Mouse (Mus musculus): ENCODE results near the gene Capn1.

Capn1 gene

DNA sequence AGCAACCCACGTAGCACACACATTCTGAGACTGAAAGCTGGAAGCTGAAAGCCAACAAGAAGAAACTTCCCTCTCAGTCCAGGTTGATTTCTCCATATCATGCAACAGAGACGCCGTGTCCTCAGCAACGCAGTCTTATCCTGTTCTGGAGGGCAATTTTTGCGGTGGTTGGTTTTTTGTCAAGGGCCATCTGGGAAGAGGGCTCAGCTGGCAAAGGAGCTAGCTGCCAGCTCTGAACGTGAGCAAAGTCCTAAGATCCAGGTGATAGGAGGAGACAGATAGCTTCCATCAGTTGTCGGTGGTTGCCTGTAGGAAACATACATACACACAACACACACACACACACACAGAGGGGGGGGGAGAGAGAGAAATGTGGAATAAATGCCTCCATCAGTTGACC, 22.6 kb upstream of the Capn1 start:
- no peak for DNase-seq (ENCODE audit: low spot score)

DNA sequence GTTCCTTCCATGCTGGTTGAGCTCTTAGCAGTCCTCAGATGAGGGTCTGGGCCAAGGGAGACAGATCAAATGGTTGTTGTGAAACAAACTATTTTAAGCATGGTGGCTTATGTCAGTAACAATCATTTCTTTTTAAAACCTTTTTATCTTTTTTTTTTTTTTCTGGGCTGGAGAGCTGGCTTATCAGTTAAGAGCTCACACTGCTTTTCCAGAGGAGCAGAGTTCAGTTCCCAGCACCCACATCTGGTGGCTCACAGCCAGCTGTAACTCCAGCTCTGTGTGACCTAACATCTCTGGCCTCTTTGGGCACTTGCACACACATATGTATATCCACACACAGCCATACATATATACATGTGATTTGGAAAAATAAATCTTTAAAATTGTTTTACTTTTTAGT, 22.0 kb upstream of the Capn1 start:
- no peak for DNase-seq (ENCODE audit: low spot score)

DNA sequence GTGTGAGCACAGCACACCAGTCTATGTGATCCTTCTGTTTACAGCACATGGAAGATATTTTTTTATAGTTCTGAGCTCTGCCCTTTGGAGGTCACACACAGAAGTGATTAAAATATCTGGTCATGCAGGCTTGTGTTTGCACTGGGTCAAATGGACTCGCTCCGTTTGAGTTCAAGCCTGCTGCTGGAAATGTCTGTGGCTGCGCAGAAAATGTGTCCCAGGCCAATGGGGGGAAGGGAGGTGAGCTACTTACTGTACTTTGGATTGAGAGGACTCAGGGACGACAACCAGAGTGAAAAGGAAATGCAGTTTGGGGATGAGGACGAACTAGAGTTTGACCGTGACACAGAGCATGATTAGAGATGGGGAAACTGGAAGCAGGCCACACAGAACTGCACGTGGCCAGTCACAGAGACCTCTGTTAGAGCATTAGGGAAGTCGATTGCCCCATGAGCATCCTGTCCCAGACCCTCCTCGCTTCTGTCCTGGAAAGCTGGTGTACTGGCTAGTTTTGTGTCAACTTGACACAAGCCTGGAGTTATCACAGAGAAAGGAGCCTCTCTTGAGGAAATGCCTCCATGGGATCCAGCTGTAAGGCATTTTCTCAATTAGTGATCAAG, 20.4 kb upstream of the Capn1 start:
- DNase-seq (ENCODE audit: low spot score), result no peak

DNA sequence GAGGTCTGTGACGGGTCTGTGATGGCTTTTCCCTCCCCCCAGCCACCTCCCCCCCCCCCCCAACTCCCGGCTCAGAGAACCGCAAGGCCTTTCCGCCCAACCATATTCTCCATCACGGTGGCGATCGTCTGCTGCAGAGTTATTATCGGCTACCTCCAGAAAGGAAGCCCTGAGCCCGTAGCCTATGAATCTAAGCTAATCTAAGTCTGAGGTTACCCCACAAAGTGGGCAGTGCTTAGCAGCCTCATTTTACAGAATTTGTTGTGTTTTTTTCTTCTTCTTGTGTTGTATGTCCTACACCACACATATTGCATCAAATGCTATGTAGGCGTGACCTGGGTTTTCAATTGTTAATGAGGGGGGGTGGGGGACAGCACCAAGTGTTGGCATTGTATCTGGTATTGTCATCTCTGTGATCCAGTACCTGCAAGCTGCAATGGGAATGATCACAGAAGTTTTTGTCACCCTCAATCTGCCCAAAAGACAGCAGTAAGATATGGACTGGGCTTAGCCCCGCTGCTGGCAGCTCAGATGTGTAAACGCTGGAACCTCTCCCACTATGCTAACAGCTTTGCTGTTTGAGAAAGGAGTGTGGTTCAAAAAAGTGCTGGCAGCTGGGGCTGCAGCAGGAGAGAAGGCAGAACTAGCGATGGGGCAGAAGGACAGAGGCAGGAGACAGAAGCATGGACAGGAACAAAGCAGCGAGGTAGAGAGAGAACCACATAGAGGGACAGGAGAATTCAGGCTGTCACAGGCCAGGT, 15.0 kb upstream of the Capn1 start:
- DNase-seq (ENCODE audit: low spot score), result no peak

GRCm38 (mm10) chr19:6029426-6029825, 13.7 kb upstream of the Capn1 start:
- DNase-seq (ENCODE audit: low spot score), result no peak

GRCm38 (mm10) chr19:6028991-6029390, 13.3 kb upstream of the Capn1 start:
- DNase-seq (ENCODE audit: low spot score), result no peak

- DNase-seq (ENCODE audit: low spot score), result no peak
Observed at GRCm38 (mm10) chr19:6023930-6024329, 8.2 kb upstream of the Capn1 start.

DNA sequence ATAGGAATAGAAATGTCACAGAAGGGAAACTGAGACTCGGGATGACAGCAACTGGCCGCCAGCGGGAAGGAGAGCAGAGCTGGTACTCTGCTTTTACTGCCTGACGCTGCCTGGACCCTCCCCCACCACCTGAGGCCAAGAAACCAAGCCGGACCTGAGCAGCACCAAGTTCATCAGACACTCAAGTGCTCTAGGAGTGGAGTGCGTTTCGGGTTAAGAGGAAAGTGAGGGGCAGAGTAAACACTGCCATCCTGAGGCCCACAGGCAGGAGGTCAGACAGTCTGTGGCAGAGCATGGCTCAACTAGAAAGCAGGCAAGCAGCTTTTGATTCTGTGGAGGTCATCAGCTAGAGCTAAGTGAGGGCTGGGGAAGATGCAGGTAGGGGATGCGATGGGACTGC, 7.4 kb upstream of the Capn1 start:
- DNase-seq (ENCODE audit: low spot score), result no peak

DNA sequence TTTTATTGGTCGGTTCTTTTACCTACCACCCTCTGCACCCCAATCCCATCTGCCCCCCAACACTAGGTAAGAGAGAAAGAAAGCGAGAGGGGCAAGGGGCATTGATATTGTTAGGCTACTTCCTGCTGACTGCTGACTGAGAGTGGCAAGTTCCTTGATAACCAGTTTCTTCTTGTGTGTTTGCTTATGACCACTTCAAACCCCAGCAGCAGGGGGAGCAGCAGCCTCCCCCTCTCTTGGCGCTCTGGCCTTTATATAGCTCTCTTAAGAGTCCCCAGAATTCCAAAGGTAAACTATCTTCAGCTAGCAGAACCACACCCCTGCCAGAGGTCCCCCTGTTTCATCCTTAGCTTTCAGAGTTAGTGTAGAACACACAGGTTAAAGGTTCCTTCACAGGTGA, 4.6 kb upstream of the Capn1 start:
- DNase-seq (ENCODE audit: low spot score), result no peak

- peak; percentile 90 for DNase-seq (ENCODE audit: low spot score)
Observed at GRCm38 (mm10) chr19:6018142-6019089, 2.7 kb upstream of the Capn1 start.

GRCm38 (mm10) chr19:6016532-6016931, 835 bp upstream of the Capn1 start:
- no peak for DNase-seq (ENCODE audit: low spot score)

DNA sequence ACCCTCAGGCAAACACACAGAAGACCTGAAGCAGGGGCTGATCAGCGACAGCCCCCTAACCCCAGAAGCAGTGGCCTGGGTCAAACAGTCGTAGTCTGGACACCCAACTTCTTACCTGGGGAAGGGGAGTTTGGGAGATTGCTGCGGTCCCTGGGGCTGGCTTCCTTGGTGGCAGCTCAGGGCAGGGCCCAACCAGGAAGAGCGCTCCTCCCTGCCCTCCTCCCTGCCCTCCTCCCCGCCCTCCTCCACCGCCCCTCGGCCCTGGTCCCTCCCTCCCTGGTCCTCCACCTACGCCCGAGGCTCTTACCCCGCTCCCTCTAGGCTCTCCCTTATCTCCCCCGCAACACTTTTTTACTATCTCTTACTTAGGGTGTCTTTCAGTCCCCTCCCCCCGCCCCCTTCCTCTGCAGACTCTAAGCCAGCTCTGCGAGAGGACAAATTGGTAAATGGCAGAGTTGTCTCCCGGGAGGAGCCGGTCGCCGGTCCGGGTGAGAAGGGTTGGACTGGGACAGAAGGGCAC, 646 bp downstream of the Capn1 start:
- DNase-seq (ENCODE audit: low spot score), result no peak

DNA sequence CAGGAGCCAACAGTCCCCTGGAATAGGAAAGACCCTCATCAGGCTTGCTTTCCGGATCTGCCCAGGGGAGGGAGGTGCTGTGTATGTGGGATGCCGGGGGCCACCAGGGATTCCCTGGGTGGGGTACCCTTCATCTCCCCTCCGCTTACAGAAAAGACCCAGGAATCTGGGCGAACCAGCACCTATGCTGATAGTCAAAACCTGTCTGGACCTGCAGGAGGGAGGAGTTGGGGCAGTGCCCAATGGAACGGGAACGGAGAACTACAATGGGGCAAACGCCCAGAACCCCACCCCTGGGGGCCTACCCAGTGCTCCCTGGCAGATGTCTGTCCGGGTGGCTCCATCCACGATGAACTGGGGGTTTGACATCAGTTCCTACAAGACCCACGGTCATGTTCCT, 2.0 kb downstream of the Capn1 start:
- DNase-seq (ENCODE audit: low spot score), result no peak

DNA sequence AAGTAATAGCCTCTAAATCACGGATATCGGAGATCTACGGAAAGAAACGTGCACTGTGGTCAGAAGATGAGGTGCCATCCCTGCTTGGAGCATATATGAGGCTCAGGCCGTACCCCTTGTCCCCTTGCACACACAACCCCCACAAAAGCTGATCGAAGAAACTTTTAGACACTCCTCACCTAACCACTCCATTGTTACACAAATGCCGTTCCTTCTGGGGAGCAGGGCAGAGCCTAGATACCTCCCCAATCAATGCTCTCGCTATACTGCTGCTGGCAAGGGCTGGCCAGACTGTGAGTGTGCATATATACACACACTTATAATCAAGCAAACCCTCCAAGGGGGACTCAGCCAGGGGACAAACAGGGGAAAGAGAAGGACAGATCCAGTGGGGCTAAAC, 6.6 kb downstream of the Capn1 start:
- DNase-seq (ENCODE audit: low spot score), result no peak

GRCm38 (mm10) chr19:6007013-6007412, 8.7 kb downstream of the Capn1 start:
- no peak for DNase-seq (ENCODE audit: low spot score)

- no peak for DNase-seq (ENCODE audit: low spot score)
Observed at GRCm38 (mm10) chr19:6005541-6005940, 10.2 kb downstream of the Capn1 start.

- no peak for DNase-seq (ENCODE audit: low spot score)
Observed at GRCm38 (mm10) chr19:5999969-6000368, 15.7 kb downstream of the Capn1 start.

DNA sequence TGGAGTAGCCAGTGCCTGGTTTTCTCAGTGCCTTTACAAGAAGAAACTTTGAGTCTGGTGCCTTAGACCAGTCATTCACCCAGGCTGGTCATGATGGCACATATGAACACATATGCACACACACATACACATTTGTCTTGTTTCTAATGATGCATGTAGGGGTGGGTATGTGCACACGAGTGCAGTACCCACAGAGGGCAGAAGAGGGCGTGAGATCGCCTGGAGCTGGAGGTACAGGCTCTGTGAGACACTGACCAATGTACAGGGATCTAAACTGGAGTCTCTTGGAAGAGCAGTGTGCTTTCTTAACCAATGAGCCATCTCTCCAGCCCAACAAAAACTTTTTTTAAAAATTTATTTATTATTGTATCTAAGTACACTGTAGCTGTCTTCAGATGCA, 17.5 kb downstream of the Capn1 start:
- DNase-seq (ENCODE audit: low spot score), result no peak

DNA sequence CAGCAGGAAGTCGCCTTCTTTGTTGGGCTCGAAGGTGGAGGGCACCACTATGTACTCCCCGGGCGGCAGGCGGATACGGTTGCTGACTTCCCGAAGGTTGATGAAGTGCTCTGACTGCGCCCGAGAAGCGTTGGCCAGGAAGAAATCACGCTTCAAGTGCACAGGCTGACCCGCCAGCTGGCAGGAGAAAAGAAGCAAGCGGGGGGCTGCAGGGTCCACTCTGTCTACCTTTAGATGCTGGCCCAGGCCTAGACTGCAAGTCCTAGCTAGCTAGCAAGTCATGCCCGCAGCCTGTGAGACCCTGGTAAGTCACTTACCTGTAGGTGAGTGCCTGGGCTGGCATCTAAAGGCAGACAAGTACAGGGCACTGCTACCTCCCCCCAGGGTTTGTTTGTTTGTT, 21.0 kb downstream of the Capn1 start:
- DNase-seq (ENCODE audit: low spot score), result no peak

DNA sequence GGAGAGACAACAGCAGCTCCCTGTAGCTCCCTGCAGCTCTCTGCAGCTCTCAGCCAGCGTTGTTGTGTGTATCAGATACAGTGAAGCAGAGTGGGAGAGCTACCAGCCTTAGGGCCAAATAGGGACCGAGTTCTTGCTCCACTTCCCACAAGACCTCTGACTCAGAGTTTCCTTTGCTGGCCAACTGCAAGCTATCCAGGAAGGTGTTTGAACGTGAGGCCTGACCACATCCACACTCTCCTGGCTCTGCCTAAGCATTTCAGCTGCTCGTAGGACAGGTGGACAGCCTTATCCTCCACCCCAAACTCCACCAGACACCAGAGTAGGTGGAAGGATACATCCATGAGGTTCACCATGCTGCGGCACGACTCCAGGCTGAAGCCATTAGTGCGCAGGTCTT, 23.7 kb downstream of the Capn1 start:
- no peak for DNase-seq (ENCODE audit: low spot score)

- no peak for DNase-seq (ENCODE audit: low spot score)
Observed at GRCm38 (mm10) chr19:5991467-5991866, 24.2 kb downstream of the Capn1 start.

DNA sequence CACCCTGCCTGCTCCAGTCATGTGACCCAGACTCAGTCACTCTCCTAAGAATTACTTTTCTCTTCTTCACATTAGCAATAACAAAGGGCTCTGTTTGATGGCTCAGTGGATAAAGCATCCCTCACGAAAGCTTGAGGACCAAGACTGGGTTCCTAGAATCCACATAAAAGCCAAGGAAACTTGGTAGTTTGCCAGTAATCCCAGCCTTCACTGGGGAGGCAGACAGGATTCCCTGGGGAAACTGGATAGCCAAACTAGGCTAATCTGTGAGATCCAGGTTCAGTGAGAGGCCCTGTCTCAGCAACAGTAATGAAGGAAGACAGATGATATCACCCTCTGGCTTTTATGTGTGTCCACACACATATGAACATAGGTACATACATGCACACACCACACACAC, 24.8 kb downstream of the Capn1 start:
- no peak for DNase-seq (ENCODE audit: low spot score)

DNA sequence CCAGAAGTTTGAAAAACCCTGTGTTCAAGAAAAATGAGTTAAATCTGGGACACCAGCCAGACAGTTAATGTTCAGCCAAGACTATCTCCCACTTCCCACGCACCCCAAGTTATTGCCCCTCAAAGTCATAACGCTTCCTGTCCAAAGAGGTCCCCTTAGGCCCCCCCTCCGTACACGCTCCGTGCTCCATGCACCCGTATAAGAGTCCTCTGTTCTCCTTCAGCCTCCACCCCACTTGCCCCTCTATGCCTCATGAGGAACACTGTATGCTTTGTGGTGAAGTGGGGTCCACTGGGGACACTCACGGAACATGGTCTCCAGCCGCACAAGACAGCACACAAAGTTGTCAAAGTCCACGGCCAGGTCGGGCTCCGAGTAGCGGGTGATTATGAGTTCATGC, 25.7 kb downstream of the Capn1 start:
- no peak for DNase-seq (ENCODE audit: low spot score)
